Mouse (Mus musculus) regulatory T cell (primary cell): ENCODE measurements around the gene St13.
"Not testable (repeated sequence)": the region's sequence is repeated elsewhere in the genome, so short reads cannot be mapped to it uniquely, and the experiment has no call there.

ENCODE experiments used
- in situ Hi-C: fragments of 300-600 bp; cut with MboI, MseI; formaldehyde crosslinking; loops from one replicate; pipeline ENCODE4 v1.15.1; 2025; ENCODE audit warnings: high pct_unique_total_duplicates

Gene St13

GRCm38 (mm10) chr15:81399638-81400315 lies at the start of gene St13, which contains the start of gene Xpnpep3:
Gene St13 (minus strand): TSS chr15:81400077.
Gene Xpnpep3 (plus strand): TSS chr15:81400138.
- in situ Hi-C loops = no loop called here

GRCm38 (mm10) chr15:81448463-81448862 lies 48.6 kb upstream of the St13 start:
- in situ Hi-C loops = no loop called here

GRCm38 (mm10) chr15:81439236-81439635 lies 39.4 kb upstream of the St13 start:
- in situ Hi-C loops = no loop called here

- in situ Hi-C loops = no loop called here
These were observed 38.5 kb upstream of the St13 start for GRCm38 (mm10) chr15:81438345-81438744.

GRCm38 (mm10) chr15:81431195-81431594 lies 31.3 kb upstream of the St13 start:
- in situ Hi-C loops = no loop called here

GRCm38 (mm10) chr15:81427947-81428346 lies 28.1 kb upstream of the St13 start:
- in situ Hi-C loops = no loop called here

- in situ Hi-C loops = no loop called here
These were observed 25.4 kb upstream of the St13 start for GRCm38 (mm10) chr15:81425311-81425710.

- in situ Hi-C loops = no loop called here
These were observed 22.3 kb upstream of the St13 start for GRCm38 (mm10) chr15:81422156-81422681.

GRCm38 (mm10) chr15:81421454-81421853 lies 21.6 kb upstream of the St13 start:
- in situ Hi-C loops = no loop called here

- in situ Hi-C loops = no loop called here
These were observed 18.2 kb upstream of the St13 start for GRCm38 (mm10) chr15:81418065-81418464.

- in situ Hi-C loops = not testable (repeated sequence)
These were observed 17.0 kb upstream of the St13 start for GRCm38 (mm10) chr15:81416763-81417310.

GRCm38 (mm10) chr15:81408199-81408598 lies 8.3 kb upstream of the St13 start, which contains the start of gene Dnajb7:
Gene Dnajb7 (minus strand): TSS chr15:81408299.
- in situ Hi-C loops = no loop called here

GRCm38 (mm10) chr15:81405008-81405407 lies 5.1 kb upstream of the St13 start:
- in situ Hi-C loops = no loop called here

- in situ Hi-C loops = no loop called here
These were observed 610 bp downstream of the St13 start for GRCm38 (mm10) chr15:81399297-81399637.

- in situ Hi-C loops = no loop called here
These were observed 1.7 kb downstream of the St13 start for GRCm38 (mm10) chr15:81398189-81398588.

- in situ Hi-C loops = no loop called here
These were observed 5.5 kb downstream of the St13 start for GRCm38 (mm10) chr15:81394211-81394915.

- in situ Hi-C loops = no loop called here
These were observed 6.9 kb downstream of the St13 start for GRCm38 (mm10) chr15:81392997-81393396.

- in situ Hi-C loops = loop anchor here (5.0 kb wide), 1 partner anchor 34 kb away; no protein-coding TSS in a partner anchor
These were observed 13.6 kb downstream of the St13 start for GRCm38 (mm10) chr15:81386327-81386726.

GRCm38 (mm10) chr15:81378845-81379244 lies 21.0 kb downstream of the St13 start:
- in situ Hi-C loops = no loop called here

GRCm38 (mm10) chr15:81374621-81375020 lies 25.3 kb downstream of the St13 start:
- in situ Hi-C loops = no loop called here

- in situ Hi-C loops = no loop called here
These were observed 29.5 kb downstream of the St13 start for GRCm38 (mm10) chr15:81370356-81370755.

GRCm38 (mm10) chr15:81368601-81369000 lies 31.3 kb downstream of the St13 start:
- in situ Hi-C loops = no loop called here

GRCm38 (mm10) chr15:81366241-81366640 lies 33.6 kb downstream of the St13 start:
- in situ Hi-C loops = no loop called here
